Mouse (Mus musculus): ENCODE data around the gene Tiam1. TPM values are rescaled to one million over a fixed set of nuclear protein-coding genes. Genes with fewer than 3 reads are reported as not detected.
A peak's percentile ranks its signal among the peaks of the same experiment; 100 is the strongest.

The Tiam1 gene
- polyA plus RNA-seq, 1 experiment from 2014 or later, result 30.4 TPM

- no peaks in the 10 kb centered on the region for H3K36me3 ChIP-seq
- no peak for ATAC-seq
- no peaks in the 10 kb centered on the region for H3K27me3 ChIP-seq
- H3K4me2 ChIP-seq (replicated peaks), result no peak overlapping the region
- H3K9ac ChIP-seq (replicated peaks), result no peak overlapping the region
- no peak overlapping the region for H3K4me3 ChIP-seq (replicated peaks)
- H3K4me1 ChIP-seq (replicated peaks), result peaks cover 26% of the 10 kb centered on the region
- H3K9me3 ChIP-seq, result no peaks in the 10 kb centered on the region
- WGBS, result 71% methylated on average over 8 of the region's 8 CpGs
- H3K27ac ChIP-seq, result no peak overlapping the region
These were observed 223.2 kb downstream of the Tiam1 start for GRCm38 (mm10) chr16:89920417-89920816.

GRCm38 (mm10) chr16:89917404-89917803 lies 226.2 kb downstream of the Tiam1 start:
- Histone ChIP-seq H3K27ac (no peak overlapping the region), H3K4me2 (replicated peaks) (no peak overlapping the region), H3K9me3 (no peaks in the 10 kb centered on the region), H3K36me3 (no peaks in the 10 kb centered on the region), H3K9ac (replicated peaks) (no peak overlapping the region), H3K27me3 (no peaks in the 10 kb centered on the region), H3K4me1 (replicated peaks) (peaks cover 25% of the 10 kb centered on the region), H3K4me3 (replicated peaks) (no peak overlapping the region)
- WGBS, result 93% methylated on average over 15 of the region's 15 CpGs
- no peak for ATAC-seq

GRCm38 (mm10) chr16:89914946-89915345 lies 228.6 kb downstream of the Tiam1 start:
- 92% methylated on average over 4 of the region's 4 CpGs for WGBS
- Histone ChIP-seq H3K9me3 (no peaks in the 10 kb centered on the region), H3K36me3 (no peaks in the 10 kb centered on the region), H3K9ac (replicated peaks) (no peak overlapping the region), H3K4me3 (replicated peaks) (no peak overlapping the region), H3K4me2 (replicated peaks) (no peak overlapping the region), H3K27ac (no peak overlapping the region), H3K27me3 (no peaks in the 10 kb centered on the region), H3K4me1 (replicated peaks) (peaks cover 21% of the 10 kb centered on the region)
- no peak for ATAC-seq

GRCm38 (mm10) chr16:89912686-89913375 lies 230.7 kb downstream of the Tiam1 start:
- ATAC-seq, result no peak
- H3K36me3 ChIP-seq, result no peaks in the 10 kb centered on the region
- WGBS, result 74% methylated on average over 8 of the region's 8 CpGs

GRCm38 (mm10) chr16:89909393-89910068 lies 234.0 kb downstream of the Tiam1 start:
- 57% methylated on average over 26 of the region's 26 CpGs for WGBS
- no peaks in the 10 kb centered on the region for H3K36me3 ChIP-seq
- no peaks in the 10 kb centered on the region for H3K27me3 ChIP-seq
- ATAC-seq, result peak; percentile 62; the same call in 1 of the 2 replicates
- no peaks in the 10 kb centered on the region for H3K9me3 ChIP-seq
- H3K4me2 ChIP-seq (replicated peaks), result peak overlapping the region; percentile 17; the same call in 1 of the 2 replicates
- peaks cover 46% of the 10 kb centered on the region for H3K4me1 ChIP-seq (replicated peaks)
- H3K27ac ChIP-seq, result peak overlapping the region; percentile 58
- H3K4me3 ChIP-seq (replicated peaks), result no peak overlapping the region
- no peak overlapping the region for H3K9ac ChIP-seq (replicated peaks)

More at GRCm38 (mm10) chr16:89912686-89913375, 230.7 kb downstream of the Tiam1 start:
- H3K27ac ChIP-seq, result no peak overlapping the region
- H3K27me3 ChIP-seq, result no peaks in the 10 kb centered on the region
- H3K4me1 ChIP-seq (replicated peaks), result peaks cover 39% of the 10 kb centered on the region
- no peak overlapping the region for H3K4me2 ChIP-seq (replicated peaks)
- no peak overlapping the region for H3K9ac ChIP-seq (replicated peaks)
- H3K4me3 ChIP-seq (replicated peaks), result no peak overlapping the region
- H3K9me3 ChIP-seq, result no peaks in the 10 kb centered on the region

GRCm38 (mm10) chr16:89907651-89908050 lies 235.9 kb downstream of the Tiam1 start:
- ATAC-seq, result no peak

GRCm38 (mm10) chr16:89906909-89907308 lies 236.7 kb downstream of the Tiam1 start:
- no peak overlapping the region for H3K4me3 ChIP-seq (replicated peaks)
- H3K9ac ChIP-seq (replicated peaks), result no peak overlapping the region

More at GRCm38 (mm10) chr16:89907651-89908050, 235.9 kb downstream of the Tiam1 start:
- Histone ChIP-seq H3K36me3 (no peaks in the 10 kb centered on the region), H3K4me2 (replicated peaks) (no peak overlapping the region), H3K9ac (replicated peaks) (no peak overlapping the region), H3K4me3 (replicated peaks) (no peak overlapping the region), H3K4me1 (replicated peaks) (peaks cover 28% of the 10 kb centered on the region), H3K9me3 (no peaks in the 10 kb centered on the region), H3K27ac (no peak overlapping the region), H3K27me3 (no peaks in the 10 kb centered on the region)
- 48% methylated on average over 9 of the region's 9 CpGs for WGBS

GRCm38 (mm10) chr16:89905730-89906305 lies 237.8 kb downstream of the Tiam1 start:
- WGBS, result 77% methylated on average over 1 of the region's 1 CpGs

More at GRCm38 (mm10) chr16:89906909-89907308, 236.7 kb downstream of the Tiam1 start:
- Histone ChIP-seq H3K36me3 (no peaks in the 10 kb centered on the region), H3K27me3 (no peaks in the 10 kb centered on the region), H3K9me3 (no peaks in the 10 kb centered on the region), H3K4me1 (replicated peaks) (peaks cover 28% of the 10 kb centered on the region), H3K27ac (no peak overlapping the region), H3K4me2 (replicated peaks) (no peak overlapping the region)
- 92% methylated on average over 7 of the region's 7 CpGs for WGBS
- ATAC-seq, result no peak

GRCm38 (mm10) chr16:89904121-89904520 lies 239.4 kb downstream of the Tiam1 start:
- 96% methylated on average over 12 of the region's 12 CpGs for WGBS
- ATAC-seq, result no peak
- no peak overlapping the region for H3K4me3 ChIP-seq (replicated peaks)
- H3K4me1 ChIP-seq (replicated peaks), result peaks cover 18% of the 10 kb centered on the region
- no peak overlapping the region for H3K9ac ChIP-seq (replicated peaks)
- no peaks in the 10 kb centered on the region for H3K36me3 ChIP-seq
- no peak overlapping the region for H3K27ac ChIP-seq
- no peaks in the 10 kb centered on the region for H3K27me3 ChIP-seq
- H3K9me3 ChIP-seq, result no peaks in the 10 kb centered on the region
- no peak overlapping the region for H3K4me2 ChIP-seq (replicated peaks)

More at GRCm38 (mm10) chr16:89905730-89906305, 237.8 kb downstream of the Tiam1 start:
- Histone ChIP-seq H3K36me3 (no peaks in the 10 kb centered on the region), H3K9me3 (no peaks in the 10 kb centered on the region), H3K9ac (replicated peaks) (no peak overlapping the region), H3K27ac (no peak overlapping the region), H3K4me2 (replicated peaks) (no peak overlapping the region), H3K27me3 (no peaks in the 10 kb centered on the region), H3K4me3 (replicated peaks) (no peak overlapping the region), H3K4me1 (replicated peaks) (peaks cover 28% of the 10 kb centered on the region)
- ATAC-seq, result no peak

GRCm38 (mm10) chr16:89902578-89903304 lies 240.8 kb downstream of the Tiam1 start:
- no peak overlapping the region for H3K4me2 ChIP-seq (replicated peaks)
- no peaks in the 10 kb centered on the region for H3K27me3 ChIP-seq
- no peak overlapping the region for H3K4me3 ChIP-seq (replicated peaks)
- H3K27ac ChIP-seq, result no peak overlapping the region
- no peak overlapping the region for H3K9ac ChIP-seq (replicated peaks)
- no peaks in the 10 kb centered on the region for H3K9me3 ChIP-seq
- 91% methylated on average over 12 of the region's 12 CpGs for WGBS
- H3K36me3 ChIP-seq, result peaks cover 5% of the 10 kb centered on the region
- no peak for ATAC-seq
- H3K4me1 ChIP-seq (replicated peaks), result peaks cover 6% of the 10 kb centered on the region

- Histone ChIP-seq H3K36me3 (peaks cover 10% of the 10 kb centered on the region), H3K27ac (no peak overlapping the region), H3K9me3 (no peaks in the 10 kb centered on the region), H3K9ac (replicated peaks) (no peak overlapping the region), H3K27me3 (no peaks in the 10 kb centered on the region), H3K4me3 (replicated peaks) (no peak overlapping the region), H3K4me2 (replicated peaks) (no peak overlapping the region), H3K4me1 (replicated peaks) (no peaks in the 10 kb centered on the region)
- 54% methylated on average over 8 of the region's 8 CpGs for WGBS
- no peak for ATAC-seq
These were observed 242.9 kb downstream of the Tiam1 start for GRCm38 (mm10) chr16:89900681-89901080.

Measured in midbrain, embryonic 13.5 days (tissue).